Mouse (Mus musculus): ENCODE measurements around the gene Mtfmt. TPM values are rescaled to one million over a fixed set of nuclear protein-coding genes. Genes with fewer than 3 reads are reported as not detected.

The Mtfmt gene
- polyA plus RNA-seq (2017; shearing (Covaris generic)), result 10 to 100 TPM; 33.0 to 37.9 TPM

GRCm38 (mm10) chr9:65435671-65436301 lies at the start of gene Mtfmt:
Gene Mtfmt, plus strand, starts transcription at chr9:65435782.

GRCm38 (mm10) chr9:65391613-65391964 lies 44.0 kb upstream of the Mtfmt start, which contains the start of gene Kbtbd13:
Gene Kbtbd13, minus strand, starts transcription at chr9:65391652.

DNA sequence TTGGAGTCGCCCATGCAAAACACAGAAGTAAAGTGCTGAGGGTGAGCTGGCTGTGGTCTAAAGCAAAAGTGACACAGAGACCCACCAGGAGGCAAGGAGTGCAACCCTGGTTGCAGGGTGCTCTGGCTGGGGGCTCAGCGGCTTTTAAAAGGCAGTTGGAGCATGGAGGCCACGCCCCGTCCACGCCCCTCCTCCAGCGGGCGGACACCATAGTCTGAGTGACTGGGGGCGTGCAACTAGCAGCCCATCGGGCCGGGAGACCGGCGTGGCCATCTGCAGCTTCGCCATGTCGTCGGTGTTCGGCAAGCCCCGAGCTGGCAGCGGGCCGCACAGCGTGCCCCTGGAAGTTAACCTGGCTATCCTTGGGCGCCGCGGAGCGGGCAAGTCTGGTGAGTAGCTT lies 37.3 kb upstream of the Mtfmt start, which contains the start of gene Rasl12:
Gene Rasl12 (plus strand): TSS at position 228 of the 400 bp plus-strand sequence.

GRCm38 (mm10) chr9:65422760-65423501 lies 12.7 kb upstream of the Mtfmt start, which contains the start of gene Slc51b:
Gene Slc51b, minus strand, starts transcription at chr9:65422955.

DNA sequence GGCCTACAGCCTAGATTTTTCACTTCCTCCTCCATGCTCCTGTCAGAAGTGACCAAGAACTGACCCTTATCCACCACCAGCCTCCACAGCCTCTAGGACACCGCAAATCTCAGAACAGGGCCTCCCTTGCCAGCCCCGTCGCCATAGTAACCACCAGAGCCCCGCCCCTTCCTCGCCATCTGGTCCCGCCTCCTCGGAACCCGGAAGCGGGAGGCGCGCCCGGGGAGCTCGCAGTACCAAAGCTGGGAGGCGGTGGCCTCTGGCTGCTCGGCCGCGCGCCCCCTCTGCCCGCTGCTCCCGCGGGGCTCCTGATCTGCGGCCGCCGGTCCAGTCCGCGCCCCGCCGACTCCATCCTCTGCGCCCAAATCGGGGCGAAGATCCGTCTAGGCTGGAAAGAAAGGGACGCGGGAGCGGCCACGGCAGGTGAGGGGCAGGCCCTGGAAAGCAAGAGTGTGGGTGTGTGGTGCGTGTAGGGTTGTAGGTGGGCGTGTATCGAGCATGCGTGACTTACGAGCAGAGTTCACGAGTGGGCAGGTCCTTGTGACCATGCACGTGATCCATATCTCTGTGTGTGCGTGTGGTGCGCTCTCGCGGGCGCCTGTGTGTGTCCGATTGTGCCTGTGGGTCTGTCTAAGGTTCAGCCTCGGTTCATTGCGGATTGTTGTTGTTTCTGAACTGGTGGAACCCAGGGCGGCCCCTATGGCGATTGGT lies 25.3 kb downstream of the Mtfmt start, which contains the start of gene Spg21:
Gene Spg21 (plus strand): TSS at position 216 of the 711 bp plus-strand sequence.

Other genes with a start within 250 kb of the Mtfmt start
- 1 to 10 TPM; 7.8 to 9.6 TPM for gene Parp16, start 240.4 kb upstream of the Mtfmt start, polyA plus RNA-seq (2017; shearing (Covaris generic))
- under 1 TPM in 1 of 2 experiments, not detected in 1; 0.36 TPM for gene Cilp, start 170.6 kb upstream of the Mtfmt start, polyA plus RNA-seq (2017; shearing (Covaris generic))
- 10 to 100 TPM; 45.4 to 46.4 TPM for gene Clpx, start 141.5 kb upstream of the Mtfmt start, polyA plus RNA-seq (2017; shearing (Covaris generic))
- gene Pdcd7, start 89.7 kb upstream of the Mtfmt start, polyA plus RNA-seq (2017; shearing (Covaris generic)), result 10 to 100 TPM; 30.2 to 35.3 TPM
- under 1 TPM in 1 of 2 experiments, not detected in 1; 0.12 TPM for gene Ubap1l, start 74.7 kb upstream of the Mtfmt start, polyA plus RNA-seq (2017; shearing (Covaris generic))
- not detected for gene Kbtbd13, start 44.1 kb upstream of the Mtfmt start, polyA plus RNA-seq (2017; shearing (Covaris generic))
- not detected for gene Rasl12, start 37.3 kb upstream of the Mtfmt start, polyA plus RNA-seq (2017; shearing (Covaris generic))
- gene Slc51b, start 12.8 kb upstream of the Mtfmt start, polyA plus RNA-seq (2017; shearing (Covaris generic)), result not detected
- 100 to 1,000 TPM; 120 to 122 TPM for gene Spg21, start 25.2 kb downstream of the Mtfmt start, polyA plus RNA-seq (2017; shearing (Covaris generic))
- under 1 TPM in 1 of 2 experiments, not detected in 1; 0.39 TPM for gene Ankdd1a, start 84.4 kb downstream of the Mtfmt start, polyA plus RNA-seq (2017; shearing (Covaris generic))
- 10 to 100 TPM; 36.7 to 88.6 TPM for gene Plekho2, start 144.3 kb downstream of the Mtfmt start, polyA plus RNA-seq (2017; shearing (Covaris generic))
- 1 to 10 TPM; 1.1 to 1.9 TPM for gene Pif1, start 151.4 kb downstream of the Mtfmt start, polyA plus RNA-seq (2017; shearing (Covaris generic))
- 1 to 10 TPM in 1 of 2 experiments, under 1 TPM in 1; 0.44 to 5.3 TPM for gene Rbpms2, start 193.9 kb downstream of the Mtfmt start, polyA plus RNA-seq (2017; shearing (Covaris generic))
- gene Oaz2, start 232.2 kb downstream of the Mtfmt start, polyA plus RNA-seq (2017; shearing (Covaris generic)), result 100 to 1,000 TPM in 1 of 2 experiments, 10 to 100 TPM in 1; 91.4 to 133 TPM

Data from activated CD4-positive, CD25-positive, alpha-beta regulatory T cell (primary cell).